Mouse (Mus musculus): Measurements from ENCODE around the gene Htra2. TPM values are rescaled to one million over a fixed set of nuclear protein-coding genes. Genes with fewer than 3 reads are reported as not detected.

Htra2 gene
- polyA plus RNA-seq, 1 experiment from 2014 or later, result 68.9 TPM

GRCm38 (mm10) chr6:83044742-83045141, 10.3 kb downstream of the Htra2 start:
- Histone ChIP-seq H3K4me3 (replicated peaks) (no peak overlapping the region), H3K4me2 (replicated peaks) (no peak overlapping the region), H3K4me1 (no peaks in the 10 kb centered on the region), H3K9me3 (replicated peaks) (no peaks in the 10 kb centered on the region), H3K36me3 (no peaks in the 10 kb centered on the region), H3K27me3 (no peaks in the 10 kb centered on the region), H3K9ac (no peak overlapping the region), H3K27ac (replicated peaks) (no peak overlapping the region)
- no peak for ATAC-seq (ENCODE audit: insufficient number of reproducible peaks, low FRiP score, low TSS enrichment, low read depth)
- 69% methylated on average over 9 of the region's 9 CpGs for WGBS

GRCm38 (mm10) chr6:83043993-83044392, 11.1 kb downstream of the Htra2 start:
- Histone ChIP-seq H3K36me3 (no peaks in the 10 kb centered on the region), H3K27ac (replicated peaks) (no peak overlapping the region), H3K4me2 (replicated peaks) (no peak overlapping the region), H3K27me3 (no peaks in the 10 kb centered on the region), H3K4me1 (no peaks in the 10 kb centered on the region), H3K9ac (no peak overlapping the region), H3K4me3 (replicated peaks) (no peak overlapping the region), H3K9me3 (replicated peaks) (no peaks in the 10 kb centered on the region)
- 89% methylated on average over 5 of the region's 5 CpGs for WGBS
- ATAC-seq (ENCODE audit: insufficient number of reproducible peaks, low FRiP score, low TSS enrichment, low read depth), result no peak

GRCm38 (mm10) chr6:83043561-83043960, 11.5 kb downstream of the Htra2 start:
- Histone ChIP-seq H3K36me3 (no peaks in the 10 kb centered on the region), H3K4me3 (replicated peaks) (no peak overlapping the region), H3K27me3 (no peaks in the 10 kb centered on the region), H3K4me1 (peaks cover 4% of the 10 kb centered on the region), H3K9me3 (replicated peaks) (no peaks in the 10 kb centered on the region), H3K9ac (no peak overlapping the region), H3K4me2 (replicated peaks) (no peak overlapping the region), H3K27ac (replicated peaks) (no peak overlapping the region)
- no peak for ATAC-seq (ENCODE audit: insufficient number of reproducible peaks, low FRiP score, low TSS enrichment, low read depth)
- whole genome bisulfite sequencing, result 62% methylated on average over 6 of the region's 6 CpGs

GRCm38 (mm10) chr6:83040601-83041000, 14.5 kb downstream of the Htra2 start:
- 79% methylated on average over 5 of the region's 5 CpGs for WGBS
- no peak for ATAC-seq (ENCODE audit: insufficient number of reproducible peaks, low FRiP score, low TSS enrichment, low read depth)
- Histone ChIP-seq H3K36me3 (no peaks in the 10 kb centered on the region), H3K27ac (replicated peaks) (no peak overlapping the region), H3K9ac (no peak overlapping the region), H3K4me3 (replicated peaks) (no peak overlapping the region), H3K27me3 (0 out of 2 replicates have a peak, but pooled peaks cover under 1% of the 10 kb centered on the region), H3K4me1 (peaks cover 8% of the 10 kb centered on the region), H3K4me2 (replicated peaks) (no peak overlapping the region), H3K9me3 (replicated peaks) (no peaks in the 10 kb centered on the region)

GRCm38 (mm10) chr6:83038496-83039012, 16.5 kb downstream of the Htra2 start:
- 13% methylated on average over 24 of the region's 24 CpGs for WGBS

GRCm38 (mm10) chr6:83037188-83037587, 17.9 kb downstream of the Htra2 start:
- Histone ChIP-seq H3K4me2 (replicated peaks) (no peak overlapping the region), H3K9me3 (replicated peaks) (no peaks in the 10 kb centered on the region), H3K4me3 (replicated peaks) (no peak overlapping the region), H3K4me1 (peaks cover 38% of the 10 kb centered on the region), H3K36me3 (no peaks in the 10 kb centered on the region), H3K27me3 (peaks cover 5% of the 10 kb centered on the region; the same call in 1 of the 2 replicates), H3K27ac (replicated peaks) (no peak overlapping the region), H3K9ac (no peak overlapping the region)
- ATAC-seq (ENCODE audit: insufficient number of reproducible peaks, low FRiP score, low TSS enrichment, low read depth), result no peak
- whole genome bisulfite sequencing, result 77% methylated on average over 8 of the region's 8 CpGs

More at GRCm38 (mm10) chr6:83038496-83039012, 16.5 kb downstream of the Htra2 start:
- no peak overlapping the region for H3K9ac ChIP-seq
- 0 out of 2 replicates have a peak, but pooled peaks cover 2% of the 10 kb centered on the region for H3K27me3 ChIP-seq
- peaks cover 27% of the 10 kb centered on the region for H3K4me1 ChIP-seq
- peak overlapping the region; percentile 62 for H3K4me2 ChIP-seq (replicated peaks)
- ATAC-seq (ENCODE audit: insufficient number of reproducible peaks, low FRiP score, low TSS enrichment, low read depth), result no peak
- no peak overlapping the region for H3K27ac ChIP-seq (replicated peaks)
- H3K36me3 ChIP-seq, result no peaks in the 10 kb centered on the region
- peak overlapping the region; percentile 31 for H3K4me3 ChIP-seq (replicated peaks)
- no peaks in the 10 kb centered on the region for H3K9me3 ChIP-seq (replicated peaks)

GRCm38 (mm10) chr6:83034463-83035055, 20.5 kb downstream of the Htra2 start:
- peak overlapping the region; percentile 87; the same call in 1 of the 2 replicates for H3K27ac ChIP-seq (replicated peaks)
- no peak for ATAC-seq (ENCODE audit: insufficient number of reproducible peaks, low FRiP score, low TSS enrichment, low read depth)
- 28% methylated on average over 5 of the region's 5 CpGs for WGBS

GRCm38 (mm10) chr6:83033249-83034185, 21.6 kb downstream of the Htra2 start, which contains the start of the genes Dok1 and Loxl3:
Gene Dok1, minus strand, starts transcription at chr6:83033471.
Gene Loxl3, plus strand, starts transcription at chr6:83034173.
- H3K27ac ChIP-seq (replicated peaks), result peak within 1 kb of the TSS; percentile 87
- H3K4me1 ChIP-seq, result peaks cover 54% of the 10 kb centered on the region
- H3K36me3 ChIP-seq, result no peaks in the 10 kb centered on the region
- H3K9ac ChIP-seq, result peak within 1 kb of the TSS; percentile 27
- peaks cover 23% of the 10 kb centered on the region for H3K27me3 ChIP-seq
- H3K4me2 ChIP-seq (replicated peaks), result peak within 1 kb of the TSS; percentile 81
- peak within 1 kb of the TSS; percentile 60 for H3K4me3 ChIP-seq (replicated peaks)
- peak; percentile 84 for ATAC-seq (ENCODE audit: insufficient number of reproducible peaks, low FRiP score, low TSS enrichment, low read depth)
- under 1% methylated on average over 51 of the region's 51 CpGs for WGBS
- no peaks in the 10 kb centered on the region for H3K9me3 ChIP-seq (replicated peaks)

More at GRCm38 (mm10) chr6:83034463-83035055, 20.5 kb downstream of the Htra2 start:
- Histone ChIP-seq H3K4me3 (replicated peaks) (peak overlapping the region; percentile 60), H3K36me3 (no peaks in the 10 kb centered on the region), H3K4me2 (replicated peaks) (peak overlapping the region; percentile 81), H3K9ac (0 out of 2 replicates have a peak overlapping the region, but pooled peaks have one; percentile 27), H3K9me3 (replicated peaks) (no peaks in the 10 kb centered on the region), H3K4me1 (peaks cover 51% of the 10 kb centered on the region), H3K27me3 (peaks cover 23% of the 10 kb centered on the region)

GRCm38 (mm10) chr6:83032769-83033191, 22.3 kb downstream of the Htra2 start:
- peak overlapping the region; percentile 27 for H3K9ac ChIP-seq

GRCm38 (mm10) chr6:83031921-83032590, 23.0 kb downstream of the Htra2 start:
- Histone ChIP-seq H3K9me3 (replicated peaks) (no peaks in the 10 kb centered on the region), H3K4me2 (replicated peaks) (peak overlapping the region; percentile 81), H3K36me3 (no peaks in the 10 kb centered on the region), H3K4me1 (peaks cover 61% of the 10 kb centered on the region), H3K27ac (replicated peaks) (no peak overlapping the region), H3K4me3 (replicated peaks) (peak overlapping the region; percentile 60), H3K27me3 (peaks cover 23% of the 10 kb centered on the region), H3K9ac (no peak overlapping the region)
- WGBS, result 29% methylated on average over 18 of the region's 18 CpGs
- no peak for ATAC-seq (ENCODE audit: insufficient number of reproducible peaks, low FRiP score, low TSS enrichment, low read depth)

More at GRCm38 (mm10) chr6:83032769-83033191, 22.3 kb downstream of the Htra2 start:
- H3K4me1 ChIP-seq, result peaks cover 56% of the 10 kb centered on the region
- H3K27me3 ChIP-seq, result peaks cover 23% of the 10 kb centered on the region
- no peaks in the 10 kb centered on the region for H3K9me3 ChIP-seq (replicated peaks)
- ATAC-seq (ENCODE audit: insufficient number of reproducible peaks, low FRiP score, low TSS enrichment, low read depth), result peak; percentile 40
- peak overlapping the region; percentile 81 for H3K4me2 ChIP-seq (replicated peaks)
- H3K36me3 ChIP-seq, result no peaks in the 10 kb centered on the region
- WGBS, result under 1% methylated on average over 31 of the region's 31 CpGs
- peak overlapping the region; percentile 87 for H3K27ac ChIP-seq (replicated peaks)
- peak overlapping the region; percentile 60 for H3K4me3 ChIP-seq (replicated peaks)
